Mouse (Mus musculus): ENCODE data around the gene Cisd2. TPM values are rescaled to one million over a fixed set of nuclear protein-coding genes. Genes with fewer than 3 reads are reported as not detected.

The Cisd2 gene
- polyA plus RNA-seq (2012; ENCODE audit: insufficient read depth, insufficient read length, missing spikeins) = 23.7 and 29.7 TPM in 2 replicates

GRCm38 (mm10) chr3:135423608-135424212 is at the start of gene Cisd2:
TSS of gene Cisd2 (minus strand) at chr3:135423925.
- Histone ChIP-seq H3K4me3 (ENCODE audit: insufficient read depth, low read depth, low read length) (peak within 1 kb of the TSS; percentile 87), H3K4me1 (ENCODE audit: control insufficient read depth, insufficient read depth, insufficient read length, low read length) (no peaks in the 10 kb centered on the region; the same call in 1 of the 2 replicates), H3K27ac (replicated peaks; ENCODE audit: low read depth, low read length) (peak within 1 kb of the TSS; percentile 96)

GRCm38 (mm10) chr3:135470823-135471222 is 47.1 kb upstream of the Cisd2 start:
- no peak overlapping the region for H3K27ac ChIP-seq (replicated peaks; ENCODE audit: low read depth, low read length)
- H3K4me1 ChIP-seq (ENCODE audit: control insufficient read depth, insufficient read depth, insufficient read length, low read length) = no peaks in the 10 kb centered on the region
- no peak overlapping the region for H3K4me3 ChIP-seq (ENCODE audit: insufficient read depth, low read depth, low read length)

- Histone ChIP-seq H3K4me3 (ENCODE audit: insufficient read depth, low read depth, low read length) (no peak overlapping the region), H3K27ac (replicated peaks; ENCODE audit: low read depth, low read length) (no peak overlapping the region)
Observed at GRCm38 (mm10) chr3:135469974-135470373, 46.2 kb upstream of the Cisd2 start.

GRCm38 (mm10) chr3:135469146-135469545 is 45.4 kb upstream of the Cisd2 start:
- no peak overlapping the region for H3K4me3 ChIP-seq (ENCODE audit: insufficient read depth, low read depth, low read length)

More at GRCm38 (mm10) chr3:135469974-135470373, 46.2 kb upstream of the Cisd2 start:
- H3K4me1 ChIP-seq (ENCODE audit: control insufficient read depth, insufficient read depth, insufficient read length, low read length) = no peaks in the 10 kb centered on the region

GRCm38 (mm10) chr3:135468402-135468801 is 44.7 kb upstream of the Cisd2 start:
- no peak overlapping the region for H3K4me3 ChIP-seq (ENCODE audit: insufficient read depth, low read depth, low read length)

More at GRCm38 (mm10) chr3:135469146-135469545, 45.4 kb upstream of the Cisd2 start:
- Histone ChIP-seq H3K27ac (replicated peaks; ENCODE audit: low read depth, low read length) (no peak overlapping the region), H3K4me1 (ENCODE audit: control insufficient read depth, insufficient read depth, insufficient read length, low read length) (no peaks in the 10 kb centered on the region)

GRCm38 (mm10) chr3:135458981-135459380 is 35.3 kb upstream of the Cisd2 start:
- no peak overlapping the region for H3K4me3 ChIP-seq (ENCODE audit: insufficient read depth, low read depth, low read length)
- H3K27ac ChIP-seq (replicated peaks; ENCODE audit: low read depth, low read length) = no peak overlapping the region
- H3K4me1 ChIP-seq (ENCODE audit: control insufficient read depth, insufficient read depth, insufficient read length, low read length) = no peaks in the 10 kb centered on the region

More at GRCm38 (mm10) chr3:135468402-135468801, 44.7 kb upstream of the Cisd2 start:
- no peaks in the 10 kb centered on the region for H3K4me1 ChIP-seq (ENCODE audit: control insufficient read depth, insufficient read depth, insufficient read length, low read length)
- H3K27ac ChIP-seq (replicated peaks; ENCODE audit: low read depth, low read length) = no peak overlapping the region

GRCm38 (mm10) chr3:135444930-135445329 is 21.2 kb upstream of the Cisd2 start:
- peaks cover 4% of the 10 kb centered on the region for H3K4me1 ChIP-seq (ENCODE audit: control insufficient read depth, insufficient read depth, insufficient read length, low read length)
- H3K4me3 ChIP-seq (ENCODE audit: insufficient read depth, low read depth, low read length) = no peak overlapping the region
- no peak overlapping the region for H3K27ac ChIP-seq (replicated peaks; ENCODE audit: low read depth, low read length)

- peak overlapping the region; percentile 92 for H3K4me3 ChIP-seq (ENCODE audit: insufficient read depth, low read depth, low read length)
Observed at GRCm38 (mm10) chr3:135440621-135441020, 16.9 kb upstream of the Cisd2 start.

GRCm38 (mm10) chr3:135440221-135440620 is 16.5 kb upstream of the Cisd2 start:
- Histone ChIP-seq H3K4me3 (ENCODE audit: insufficient read depth, low read depth, low read length) (peak overlapping the region; percentile 92), H3K27ac (replicated peaks; ENCODE audit: low read depth, low read length) (peak overlapping the region; percentile 100), H3K4me1 (ENCODE audit: control insufficient read depth, insufficient read depth, insufficient read length, low read length) (peaks cover 2% of the 10 kb centered on the region; the same call in 1 of the 2 replicates)

More at GRCm38 (mm10) chr3:135440621-135441020, 16.9 kb upstream of the Cisd2 start:
- 0 out of 2 replicates have a peak overlapping the region, but pooled peaks have one; percentile 100 for H3K27ac ChIP-seq (replicated peaks; ENCODE audit: low read depth, low read length)
- peaks cover 2% of the 10 kb centered on the region; the same call in 1 of the 2 replicates for H3K4me1 ChIP-seq (ENCODE audit: control insufficient read depth, insufficient read depth, insufficient read length, low read length)

- peak overlapping the region; percentile 92 for H3K4me3 ChIP-seq (ENCODE audit: insufficient read depth, low read depth, low read length)
- H3K4me1 ChIP-seq (ENCODE audit: control insufficient read depth, insufficient read depth, insufficient read length, low read length) = no peaks in the 10 kb centered on the region
- peak overlapping the region; percentile 100 for H3K27ac ChIP-seq (replicated peaks; ENCODE audit: low read depth, low read length)
Observed at GRCm38 (mm10) chr3:135439651-135440050, 15.9 kb upstream of the Cisd2 start.

GRCm38 (mm10) chr3:135438913-135439531 is 15.3 kb upstream of the Cisd2 start:
- peak overlapping the region; percentile 100 for H3K27ac ChIP-seq (replicated peaks; ENCODE audit: low read depth, low read length)
- H3K4me3 ChIP-seq (ENCODE audit: insufficient read depth, low read depth, low read length) = peak overlapping the region; percentile 92
- no peaks in the 10 kb centered on the region for H3K4me1 ChIP-seq (ENCODE audit: control insufficient read depth, insufficient read depth, insufficient read length, low read length)

GRCm38 (mm10) chr3:135438531-135438912 is 14.8 kb upstream of the Cisd2 start:
- no peaks in the 10 kb centered on the region for H3K4me1 ChIP-seq (ENCODE audit: control insufficient read depth, insufficient read depth, insufficient read length, low read length)
- H3K4me3 ChIP-seq (ENCODE audit: insufficient read depth, low read depth, low read length) = peak overlapping the region; percentile 92
- H3K27ac ChIP-seq (replicated peaks; ENCODE audit: low read depth, low read length) = peak overlapping the region; percentile 100

GRCm38 (mm10) chr3:135437758-135438495 is 14.2 kb upstream of the Cisd2 start, which contains the start of gene Ube2d3:
TSS of gene Ube2d3 (plus strand) at chr3:135438149.
- peak within 1 kb of the TSS; percentile 92 for H3K4me3 ChIP-seq (ENCODE audit: insufficient read depth, low read depth, low read length)
- no peaks in the 10 kb centered on the region for H3K4me1 ChIP-seq (ENCODE audit: control insufficient read depth, insufficient read depth, insufficient read length, low read length)
- H3K27ac ChIP-seq (replicated peaks; ENCODE audit: low read depth, low read length) = peak within 1 kb of the TSS; percentile 100

- H3K4me1 ChIP-seq (ENCODE audit: control insufficient read depth, insufficient read depth, insufficient read length, low read length) = no peaks in the 10 kb centered on the region
- peak overlapping the region; percentile 64 for H3K27ac ChIP-seq (replicated peaks; ENCODE audit: low read depth, low read length)
- H3K4me3 ChIP-seq (ENCODE audit: insufficient read depth, low read depth, low read length) = peak overlapping the region; percentile 90
Observed at GRCm38 (mm10) chr3:135436901-135437616, 13.3 kb upstream of the Cisd2 start.
